ENCODE assay signal across 9 mouse cellular contexts in genomic region chr14:58018869-58019268, GRCm38 (mm10). TPM values are rescaled to one million over a fixed set of nuclear protein-coding genes. Genes with fewer than 3 reads are reported as not detected.
DNase-seq lines count a peak whose midpoint lies in the region; ATAC-seq and TF ChIP-seq lines count a peak whose summit lies in the region.
"Had no signal": no experiment of that assay in that cellular context is flagged by ENCODE, and none has a peak within 500 bp of the region (broad histone marks: within the 10 kb centered on the region; RNA-seq: fewer than 3 reads in every experiment).

No protein-coding gene starts in this region.

- H3K4me3 ChIP-seq in hindbrain, postnatal 0 days (ENCODE audit: low read length) = no peak overlapping the region
- H3K4me3 ChIP-seq in hindbrain, embryonic 12.5 days = no peak overlapping the region
- no peak overlapping the region for H3K4me3 ChIP-seq in ES-Bruce4 (ENCODE audit: low read depth, low read length)
- H3K4me3 ChIP-seq in limb, embryonic 11.5 days (ENCODE audit: low read depth, low read length) = no peak overlapping the region
- H3K4me3 ChIP-seq: heart, embryonic 10.5 days; myocyte had no signal

- no peak for TF ChIP-seq EP300 in ES-Bruce4 (IDR thresholded peaks at IDR 0.05; ENCODE audit: insufficient read depth, low read depth, low read length)

- no peak for TF ChIP-seq POLR2A in ES-Bruce4 (IDR thresholded peaks at IDR 0.05; ENCODE audit: insufficient read depth, low read length)
- TF ChIP-seq POLR2A in brain, embryonic 14.5 days (IDR thresholded peaks at IDR 0.05; ENCODE audit: borderline replicate concordance, extremely low read depth, insufficient read depth, insufficient read length, poor library complexity, severe bottlenecking) = no peak

- H3K27ac ChIP-seq in hindbrain, postnatal 0 days = no peak overlapping the region
- no peak overlapping the region for H3K27ac ChIP-seq in hindbrain, embryonic 12.5 days
- H3K27ac ChIP-seq in ES-Bruce4 (ENCODE audit: insufficient read depth, low read length) = no peak overlapping the region
- no peak overlapping the region for H3K27ac ChIP-seq in limb, embryonic 11.5 days (replicated peaks; ENCODE audit: low read depth, low read length)
- H3K27ac ChIP-seq: heart, embryonic 10.5 days had no signal

- H3K9ac ChIP-seq in hindbrain, postnatal 0 days (replicated peaks; ENCODE audit: low read length) = no peak overlapping the region
- H3K9ac ChIP-seq in hindbrain, embryonic 12.5 days = no peak overlapping the region
- H3K9ac ChIP-seq in ES-Bruce4 (ENCODE audit: low read depth, poor library complexity, severe bottlenecking) = no peak overlapping the region
- no peak overlapping the region for H3K9ac ChIP-seq in limb, embryonic 11.5 days (ENCODE audit: low read length)

- whole genome bisulfite sequencing in hindbrain, postnatal 0 days = 41% methylated on average over 2 of the region's 2 CpGs
- WGBS in hindbrain, embryonic 12.5 days = 36% methylated on average over 2 of the region's 2 CpGs
- WGBS in limb, embryonic 11.5 days = 46% methylated on average over 2 of the region's 2 CpGs

- no peaks in the 10 kb centered on the region for H3K4me1 ChIP-seq in hindbrain, postnatal 0 days (ENCODE audit: insufficient read depth, low read length)
- H3K4me1 ChIP-seq in hindbrain, embryonic 12.5 days = no peaks in the 10 kb centered on the region
- no peaks in the 10 kb centered on the region for H3K4me1 ChIP-seq in ES-Bruce4 (ENCODE audit: control insufficient read depth, insufficient read depth, low read length)
- H3K4me1 ChIP-seq in limb, embryonic 11.5 days (ENCODE audit: control insufficient read depth, insufficient read depth, low read length) = no peaks in the 10 kb centered on the region
- H3K4me1 ChIP-seq: heart, embryonic 10.5 days had no signal

- H3K4me2 ChIP-seq in hindbrain, postnatal 0 days (ENCODE audit: low read depth, low read length) = no peak overlapping the region
- no peak overlapping the region for H3K4me2 ChIP-seq in hindbrain, embryonic 12.5 days (replicated peaks)
- no peak overlapping the region for H3K4me2 ChIP-seq in limb, embryonic 11.5 days (ENCODE audit: low read depth, severe bottlenecking)

- DNase-seq in hindbrain, postnatal 0 days (ENCODE audit: low spot score) = peak; percentile 33
- peak; percentile 38 for DNase-seq in brain, embryonic 14.5 days (ENCODE audit: low read depth)
- DNase-seq in limb, embryonic 11.5 days (ENCODE audit: low spot score) = peak; percentile 53
- DNase-seq in spleen, adult 12 weeks (ENCODE audit: low spot score) = no peak
- no peak for DNase-seq in spleen, postnatal 4 days (ENCODE audit: low spot score in 2 of 2)

- H3K9me3 ChIP-seq in hindbrain, postnatal 0 days (ENCODE audit: low read length) = no peaks in the 10 kb centered on the region
- H3K9me3 ChIP-seq in hindbrain, embryonic 12.5 days (replicated peaks) = no peaks in the 10 kb centered on the region; the same call in 1 of the 2 replicates
- H3K9me3 ChIP-seq in ES-Bruce4 (replicated peaks; ENCODE audit: control insufficient read depth, insufficient read depth, low read length, poor library complexity, severe bottlenecking) = no peaks in the 10 kb centered on the region
- no peaks in the 10 kb centered on the region for H3K9me3 ChIP-seq in limb, embryonic 11.5 days (ENCODE audit: control insufficient read depth, low read length)
- H3K9me3 ChIP-seq: heart, embryonic 10.5 days had no signal

- ATAC-seq in hindbrain, postnatal 0 days = no peak
- no peak for ATAC-seq in hindbrain, embryonic 12.5 days (ENCODE audit: low FRiP score)
- no peak for ATAC-seq in limb, embryonic 11.5 days (ENCODE audit: insufficient number of reproducible peaks, low FRiP score, low TSS enrichment, low read depth)

- H3K36me3 ChIP-seq in hindbrain, postnatal 0 days (ENCODE audit: insufficient read depth, low read length) = no peaks in the 10 kb centered on the region
- H3K36me3 ChIP-seq in hindbrain, embryonic 12.5 days = no peaks in the 10 kb centered on the region
- H3K36me3 ChIP-seq in ES-Bruce4 (ENCODE audit: control insufficient read depth, insufficient read depth, low read length, poor library complexity, severe bottlenecking) = no peaks in the 10 kb centered on the region
- H3K36me3 ChIP-seq in limb, embryonic 11.5 days (ENCODE audit: control insufficient read depth, insufficient read depth, low read length) = no peaks in the 10 kb centered on the region
- H3K36me3 ChIP-seq: heart, embryonic 10.5 days had no signal

- peak; percentile 65 for TF ChIP-seq CTCF in hindbrain, postnatal 0 days (IDR thresholded peaks at IDR 0.05; ENCODE audit: low read depth)
- peak; percentile 53 for TF ChIP-seq CTCF in ES-Bruce4 (IDR thresholded peaks at IDR 0.05; ENCODE audit: low read depth, low read length)
- TF ChIP-seq CTCF in brain, embryonic 14.5 days (IDR thresholded peaks at IDR 0.05; ENCODE audit: borderline replicate concordance, extremely low read depth, insufficient read depth, insufficient read length) = peak; percentile 43; the same call in 1 of the 2 replicates

- H3K27me3 ChIP-seq in hindbrain, postnatal 0 days (ENCODE audit: insufficient read depth, low read length) = no peaks in the 10 kb centered on the region
- H3K27me3 ChIP-seq in hindbrain, embryonic 12.5 days = no peaks in the 10 kb centered on the region
- no peaks in the 10 kb centered on the region for H3K27me3 ChIP-seq in ES-Bruce4 (ENCODE audit: control insufficient read depth, insufficient read depth, low read length, poor library complexity, severe bottlenecking)
- no peaks in the 10 kb centered on the region for H3K27me3 ChIP-seq in limb, embryonic 11.5 days (ENCODE audit: control insufficient read depth, insufficient read depth, low read length)

RNA-seq across cellular contexts. Expression of gene Micu2, which starts 19.8 kb away (rescaled TPM):
- 42.1 and 43.5 TPM in 2 replicates for total RNA-seq in hindbrain, postnatal 0 days (2014; rRNA removed)
- polyA plus RNA-seq in hindbrain, postnatal 0 days (2015; fragmentation: Nextera tagmentation; extraction: Ambion mirVana) = 69.1 and 70.9 TPM in 2 replicates
- polyA plus RNA-seq in hindbrain, embryonic 12.5 days (2016; fragmentation: Nextera tagmentation; extraction: Ambion mirVana) = 73.1 and 84.1 TPM in 2 replicates
- polyA plus RNA-seq in ES-Bruce4 (2011; ENCODE audit: insufficient read depth, insufficient read length, low read depth, missing spikeins) = 31.2 and 36.2 TPM in 2 replicates
- polyA plus RNA-seq in brain, embryonic 14.5 days (2012; rRNA removed) = 27.8 and 39.9 TPM in 2 replicates
- 53.8 and 59.8 TPM in 2 replicates for polyA plus RNA-seq in limb, embryonic 11.5 days (2014; fragmentation: Nextera tagmentation; extraction: Ambion mirVana)

RNA-seq across cellular contexts. Expression of gene Fgf9, which starts 51.5 kb away (rescaled TPM):
- total RNA-seq in hindbrain, postnatal 0 days (2014; rRNA removed) = 10.8 and 12.4 TPM in 2 replicates
- polyA plus RNA-seq in hindbrain, postnatal 0 days (2015; fragmentation: Nextera tagmentation; extraction: Ambion mirVana) = 24.2 and 25.9 TPM in 2 replicates
- 10.3 and 12.6 TPM in 2 replicates for polyA plus RNA-seq in hindbrain, embryonic 12.5 days (2016; fragmentation: Nextera tagmentation; extraction: Ambion mirVana)
- polyA plus RNA-seq in ES-Bruce4 (2011; ENCODE audit: insufficient read depth, insufficient read length, low read depth, missing spikeins) = 0.16 TPM in 1 of 2 replicates, not detected in the other
- 4.3 and 7.8 TPM in 2 replicates for polyA plus RNA-seq in brain, embryonic 14.5 days (2012; rRNA removed)
- polyA plus RNA-seq in limb, embryonic 11.5 days (2014; fragmentation: Nextera tagmentation; extraction: Ambion mirVana) = 9.4 and 11.6 TPM in 2 replicates

Comparison
In these comparisons a context has a peak if more than half of its experiments do, and no peak if none do; other contexts are left out.
1. DNase-seq: peak in hindbrain, postnatal 0 days (single experiment), brain, embryonic 14.5 days (single experiment) and limb, embryonic 11.5 days (single experiment); none in spleen, adult 12 weeks (single experiment) and spleen, postnatal 4 days (0 of 2).
2. Peak in every context shown above with its lines, with median percentiles within 50 percentile points of each other: CTCF ChIP-seq.